Mouse (Mus musculus) heart, postnatal 0 days (tissue): ENCODE results near the gene Hfe. TPM values are rescaled to one million over a fixed set of nuclear protein-coding genes. Genes with fewer than 3 reads are reported as not detected.

Source experiments
- ATAC-seq: fragments of 200-750 bp; cut with Nextera tagmentation; 2 replicates; pipeline ENCODE4 v1.8.0; 2017; ENCODE audit warnings: low read depth, moderate number of reproducible peaks, moderate library complexity; ENCODE audit not compliant: insufficient read depth
- DNase-seq: peaks from one replicate; pipeline ENCODE4 v3.0.0-alpha.2; 2016; ENCODE audit warnings: low spot score
- H3K27ac ChIP-seq: fragments of 300-500 bp; sonication (generic); 2 replicates; pipeline ENCODE4 v1.5.1; 2014; ENCODE audit warnings: low read depth, mild to moderate bottlenecking
- H3K27me3 ChIP-seq: fragments of 300-500 bp; sonication (generic); 2 replicates; pipeline ENCODE4 v1.6.1; 2014; ENCODE audit warnings: low read length, mixed read lengths; ENCODE audit not compliant: control insufficient read depth, insufficient read depth
- H3K36me3 ChIP-seq: fragments of 300-500 bp; sonication (generic); replicated peaks from 2 replicates; pipeline ENCODE4 v1.6.1; 2014; ENCODE audit warnings: low read length, mixed read lengths; ENCODE audit not compliant: control insufficient read depth, insufficient read depth
- H3K4me1 ChIP-seq: fragments of 300-500 bp; sonication (generic); 2 replicates; pipeline ENCODE4 v1.6.1; 2014; ENCODE audit warnings: antibody characterized with exemption; ENCODE audit not compliant: control insufficient read depth, insufficient read depth
- H3K4me2 ChIP-seq: fragments of 300-500 bp; sonication (generic); 2 replicates; pipeline ENCODE4 v1.6.1; 2014; ENCODE audit warnings: low read depth, mild to moderate bottlenecking, low read length, moderate library complexity
- H3K4me3 ChIP-seq: fragments of 300-500 bp; sonication (generic); 2 replicates; pipeline ENCODE4 v1.5.1; 2014; ENCODE audit warnings: low read depth, low read length
- H3K9ac ChIP-seq: fragments of 300-500 bp; sonication (generic); replicated peaks from 2 replicates; pipeline ENCODE4 v1.6.1; 2014; ENCODE audit warnings: low read depth, low read length, mixed read lengths
- H3K9me3 ChIP-seq: fragments of 300-500 bp; sonication (generic); replicated peaks from 2 replicates; pipeline ENCODE4 v1.6.1; 2016; ENCODE audit warnings: low read length; ENCODE audit not compliant: control insufficient read depth
- CTCF ChIP-seq: IDR thresholded peaks from 2 replicates; pipeline ENCODE4 v1.5.1; 2016; ENCODE audit warnings: antibody characterized with exemption, control low read depth, low read depth
- EP300 ChIP-seq: IDR thresholded peaks from 2 replicates; pipeline ENCODE4 v1.6.1; 2016; ENCODE audit warnings: antibody characterized with exemption, low read depth
- WGBS: fragments of 180-500 bp; shearing (Covaris S2); extraction: QIAGEN DNeasy Blood & Tissue Kit; methylation state at CpG from one replicate; pipeline ENCODE4 v1.1.7; 2014; 5-methylcytosine and 5-hydroxymethylcytosine counted together
- polyA plus RNA-seq: library from polyadenylated mRNA; unstranded; fragments of >200 nt; fragmentation: Nextera tagmentation; extraction: Ambion mirVana; gene quantifications from 2 replicates; pipeline ENCODE4 v1.2.1, GENCODE M21; 2015
- total RNA-seq: library from RNA; depleted of rRNA; stranded (reverse); fragments of >200 nt; gene quantifications from 2 replicates; pipeline ENCODE4 v1.2.3, GENCODE M21; 2014; ENCODE audit warnings: low replicate concordance

The Hfe gene
- total and polyA plus RNA-seq, 2 experiments from 2014 or later: 21.4 to 22.3 TPM

- Histone ChIP-seq H3K9ac (no peak overlapping the region), H3K4me2 (no peak overlapping the region), H3K36me3 (no peaks in the 10 kb centered on the region), H3K27me3 (no peaks in the 10 kb centered on the region), H3K9me3 (no peaks in the 10 kb centered on the region), H3K4me3 (no peak overlapping the region), H3K27ac (no peak overlapping the region), H3K4me1 (peaks cover 19% of the 10 kb centered on the region)
- TF ChIP-seq CTCF: no peak
- no peak for TF ChIP-seq EP300
- DNase-seq (no peak), ATAC-seq (no peak)
- 81% methylated on average over 5 of the region's 5 CpGs for WGBS
Observed at GRCm38 (mm10) chr13:23743215-23743614, 32.6 kb upstream of the Hfe start.

- no peak for DNase-seq
- H3K4me1 ChIP-seq: peaks cover 13% of the 10 kb centered on the region
- no peak overlapping the region for H3K4me2 ChIP-seq
- H3K36me3 ChIP-seq: no peaks in the 10 kb centered on the region
- no peaks in the 10 kb centered on the region for H3K27me3 ChIP-seq
- H3K4me3 ChIP-seq: no peak overlapping the region
- H3K9ac ChIP-seq: no peak overlapping the region
- no peak for ATAC-seq
- H3K9me3 ChIP-seq: no peaks in the 10 kb centered on the region
- no peak overlapping the region for H3K27ac ChIP-seq
- TF ChIP-seq EP300 (no peak), CTCF (no peak)
Observed at GRCm38 (mm10) chr13:23742007-23742406, 31.4 kb upstream of the Hfe start.

GRCm38 (mm10) chr13:23740910-23741309 is 30.3 kb upstream of the Hfe start:
- DNase-seq (no peak), ATAC-seq (no peak)
- Histone ChIP-seq H3K4me2 (peak overlapping the region; percentile 97), H3K36me3 (no peaks in the 10 kb centered on the region), H3K27ac (peak overlapping the region; percentile 97; the same call in 1 of the 2 replicates), H3K27me3 (no peaks in the 10 kb centered on the region), H3K4me1 (peaks cover 12% of the 10 kb centered on the region), H3K4me3 (peak overlapping the region; percentile 72; the same call in 1 of the 2 replicates), H3K9ac (no peak overlapping the region), H3K9me3 (no peaks in the 10 kb centered on the region)
- TF ChIP-seq CTCF: no peak
- no peak for TF ChIP-seq EP300
- 67% methylated on average over 5 of the region's 5 CpGs for WGBS

GRCm38 (mm10) chr13:23740256-23740840 is 29.7 kb upstream of the Hfe start:
- DNase-seq (no peak), ATAC-seq (no peak)
- no peaks in the 10 kb centered on the region for H3K36me3 ChIP-seq
- H3K27ac ChIP-seq: peak overlapping the region; percentile 97
- H3K4me3 ChIP-seq: peak overlapping the region; percentile 72
- H3K4me1 ChIP-seq: peaks cover 8% of the 10 kb centered on the region; the same call in 1 of the 2 replicates
- peak overlapping the region; percentile 97 for H3K4me2 ChIP-seq
- H3K9ac ChIP-seq: peak overlapping the region; percentile 96
- H3K9me3 ChIP-seq: no peaks in the 10 kb centered on the region
- no peaks in the 10 kb centered on the region for H3K27me3 ChIP-seq
- WGBS: 32% methylated on average over 13 of the region's 13 CpGs
- TF ChIP-seq CTCF (no peak), EP300 (no peak)

GRCm38 (mm10) chr13:23739922-23740252 is 29.2 kb upstream of the Hfe start:
- Histone ChIP-seq H3K9me3 (no peaks in the 10 kb centered on the region), H3K27me3 (no peaks in the 10 kb centered on the region), H3K4me3 (peak overlapping the region; percentile 72), H3K4me1 (peaks cover 8% of the 10 kb centered on the region; the same call in 1 of the 2 replicates), H3K36me3 (no peaks in the 10 kb centered on the region), H3K27ac (peak overlapping the region; percentile 97), H3K9ac (peak overlapping the region; percentile 96), H3K4me2 (peak overlapping the region; percentile 97)
- no peak for DNase-seq
- WGBS: 0% methylated on average over 14 of the region's 14 CpGs
- no peak for ATAC-seq
- TF ChIP-seq EP300: no peak; the same call in 1 of the 2 replicates
- no peak for TF ChIP-seq CTCF
